Mouse (Mus musculus): ENCODE measurements around the gene Tox2.

The Tox2 gene

DNA sequence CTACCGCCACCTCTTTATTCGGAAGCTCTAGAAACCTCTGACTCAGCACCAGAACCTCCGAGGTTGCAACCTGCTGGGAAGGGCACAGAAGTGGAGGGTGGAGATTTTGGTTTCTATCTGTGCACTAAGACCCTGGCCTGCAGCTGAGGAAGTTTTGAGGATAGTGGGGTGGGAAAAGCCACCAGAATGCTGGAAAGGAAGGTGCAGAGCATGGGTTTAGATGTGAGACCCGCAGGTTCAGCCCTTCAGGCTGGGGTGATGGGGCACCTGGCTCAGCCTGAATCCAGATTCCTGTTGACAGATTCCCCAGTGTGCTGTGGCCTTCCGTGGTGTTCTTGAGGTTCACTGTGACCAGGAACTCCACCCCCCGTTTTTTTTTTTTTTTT lies 2.3 kb downstream of the Tox2 start:
- no peak for DNase-seq (ENCODE audit: low spot score)

DNA sequence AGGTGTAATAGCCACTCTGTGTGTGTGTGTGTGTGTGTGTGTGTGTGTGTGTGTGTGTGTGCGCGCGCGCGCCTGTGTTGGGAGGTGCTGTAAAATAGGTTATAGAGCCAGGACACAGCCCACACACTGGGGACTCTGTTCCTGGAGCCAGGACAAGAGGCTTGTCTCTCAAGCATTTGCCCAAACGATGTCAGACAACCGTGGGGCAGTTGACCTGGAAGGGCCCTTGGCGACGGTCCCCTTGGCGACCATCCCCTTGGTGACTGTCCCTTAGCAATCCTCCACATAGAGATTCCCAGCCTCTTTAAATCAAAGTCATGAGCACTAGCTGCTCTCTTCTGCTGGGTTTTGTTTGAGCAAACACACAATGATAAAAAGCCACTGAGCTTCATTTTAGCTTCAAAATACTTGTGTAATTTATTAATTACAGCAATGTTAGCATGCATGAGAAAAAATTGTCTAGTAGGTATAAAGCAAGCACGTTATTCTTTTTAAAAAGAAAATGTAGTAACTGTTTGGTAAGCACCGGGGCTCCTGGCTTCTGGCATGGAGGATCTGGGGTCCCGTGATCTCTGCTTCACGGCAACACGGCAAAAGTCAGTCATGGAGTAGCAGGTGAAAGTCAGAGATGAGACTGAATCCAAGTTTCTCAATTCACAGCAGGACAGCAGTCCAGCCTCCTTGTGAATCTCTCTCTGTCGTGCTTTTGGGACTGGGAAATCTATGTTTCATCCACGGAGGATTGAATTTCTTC lies 3.0 kb downstream of the Tox2 start:
- DNase-seq (ENCODE audit: low spot score), result no peak

DNA sequence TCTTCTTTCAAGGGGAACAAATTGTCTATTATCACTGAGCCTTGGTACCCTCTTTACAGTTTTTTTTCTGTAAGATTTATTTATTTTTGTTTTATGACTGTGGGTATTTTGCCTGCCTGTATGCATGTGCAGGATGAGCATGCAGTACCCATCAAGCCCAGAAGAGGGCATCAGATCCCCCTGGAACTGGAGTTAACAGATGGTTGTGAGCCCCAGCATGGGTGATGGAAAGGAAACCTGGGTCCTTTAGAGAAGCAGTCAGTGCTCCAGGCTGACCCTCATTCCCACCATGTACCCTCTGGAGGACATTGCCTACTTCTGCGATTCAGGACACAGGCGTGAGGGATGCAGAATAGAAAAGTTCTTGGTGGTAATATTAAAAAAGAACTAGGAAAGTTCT lies 4.4 kb downstream of the Tox2 start:
- DNase-seq (ENCODE audit: low spot score), result no peak

DNA sequence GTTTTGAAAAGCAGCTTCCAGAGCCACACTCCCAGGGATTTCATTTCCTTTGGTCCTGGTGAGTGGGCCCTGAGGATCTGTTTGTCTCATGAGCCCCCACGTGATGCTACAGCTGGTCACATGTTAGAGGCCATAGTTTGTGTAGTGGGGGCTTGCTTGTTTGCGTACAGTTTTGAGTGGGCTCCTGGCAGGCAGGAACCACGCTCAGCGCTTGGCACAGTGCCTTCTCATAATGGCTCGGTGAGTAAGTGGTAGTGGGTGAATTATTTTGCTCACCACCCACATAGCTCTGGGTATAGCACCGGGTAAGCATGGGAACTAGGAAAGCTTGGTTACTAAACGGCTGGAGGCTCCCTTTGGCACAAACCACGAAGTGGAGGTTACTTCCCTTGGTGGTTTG lies 6.2 kb downstream of the Tox2 start:
- DNase-seq (ENCODE audit: low spot score), result no peak

GRCm38 (mm10) chr2:163213085-163213484 lies 10.2 kb downstream of the Tox2 start:
- no peak for DNase-seq (ENCODE audit: low spot score)

DNA sequence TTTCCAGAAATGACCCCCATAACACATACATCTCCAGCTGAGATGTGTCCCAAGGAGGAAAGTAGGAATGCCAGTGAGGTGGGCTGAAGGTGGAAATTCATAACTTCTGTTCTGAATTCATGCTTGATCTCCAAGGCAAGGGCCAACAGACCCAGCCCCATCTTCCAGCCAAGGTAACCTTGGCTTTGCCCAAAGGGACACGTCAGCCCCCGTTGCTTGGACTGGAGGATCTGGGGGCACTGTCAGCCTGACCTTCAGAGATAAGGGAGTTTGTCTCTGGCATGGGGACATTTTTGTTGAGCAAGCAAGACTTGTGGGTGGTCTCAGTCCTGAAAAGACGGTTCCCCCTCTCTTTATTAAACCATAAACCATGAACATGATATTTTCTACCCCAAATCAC lies 15.2 kb downstream of the Tox2 start:
- no peak for DNase-seq (ENCODE audit: low spot score)

DNA sequence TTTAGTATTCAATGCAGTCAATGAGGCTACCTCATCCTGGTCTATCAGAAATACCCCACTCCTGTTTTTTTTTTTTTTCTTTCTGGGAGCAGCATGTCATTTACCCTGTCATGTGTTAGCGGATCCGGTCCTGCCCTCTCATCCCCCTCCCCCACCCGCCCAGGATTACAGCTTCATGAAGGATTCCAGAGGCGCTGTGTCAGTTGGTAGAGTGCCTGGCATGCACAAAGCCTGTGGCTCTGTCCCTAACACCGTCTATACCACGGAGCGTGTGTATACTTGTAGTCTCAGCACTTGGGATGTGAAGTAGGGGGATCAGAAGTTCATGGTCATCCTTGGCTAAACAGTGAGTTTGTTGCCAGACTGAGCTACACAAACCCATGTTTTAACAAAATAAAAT lies 15.6 kb downstream of the Tox2 start:
- no peak for DNase-seq (ENCODE audit: low spot score)

DNA sequence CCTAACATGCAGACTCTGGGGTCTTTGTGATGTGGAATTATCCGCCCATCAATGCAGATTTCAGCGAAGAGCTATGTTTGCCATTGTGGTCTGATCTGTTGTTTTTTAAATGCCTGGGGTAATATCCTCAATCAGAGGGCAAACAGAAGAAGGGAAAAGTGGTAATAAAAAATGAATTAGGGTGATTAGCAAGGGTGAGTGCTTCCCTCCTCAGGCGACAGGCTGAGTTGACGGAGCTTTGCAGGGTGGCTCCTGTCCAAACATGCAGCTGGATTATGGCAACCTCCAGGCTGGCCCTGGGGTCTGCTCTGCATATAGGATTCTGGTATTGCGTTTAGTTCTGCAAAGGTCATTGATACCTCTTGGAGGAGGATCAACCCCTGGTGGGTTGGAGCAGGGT lies 16.5 kb downstream of the Tox2 start:
- no peak for DNase-seq (ENCODE audit: low spot score)

DNA sequence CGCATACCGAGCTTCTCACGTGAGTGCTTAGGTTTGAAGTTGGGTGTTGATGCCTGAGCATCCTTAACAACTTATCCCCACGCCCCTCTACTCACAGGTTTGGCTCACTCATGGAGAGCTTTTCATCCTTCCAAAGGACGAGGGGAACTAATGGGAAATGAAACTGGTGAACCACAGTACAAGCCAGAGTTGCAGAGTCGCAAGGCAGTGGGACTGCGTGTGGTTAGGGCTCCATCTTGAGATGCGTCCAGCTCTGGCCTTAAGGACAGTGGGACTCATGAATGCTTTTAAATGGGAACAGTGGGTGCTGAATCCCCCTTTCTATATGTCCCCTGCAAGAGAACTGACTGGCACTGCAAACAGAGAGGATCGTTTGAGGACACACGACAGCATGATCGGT lies 17.8 kb downstream of the Tox2 start:
- DNase-seq (ENCODE audit: low spot score), result no peak

- DNase-seq (ENCODE audit: low spot score), result no peak
Measured at GRCm38 (mm10) chr2:163225302-163225701, 22.4 kb downstream of the Tox2 start.

DNA sequence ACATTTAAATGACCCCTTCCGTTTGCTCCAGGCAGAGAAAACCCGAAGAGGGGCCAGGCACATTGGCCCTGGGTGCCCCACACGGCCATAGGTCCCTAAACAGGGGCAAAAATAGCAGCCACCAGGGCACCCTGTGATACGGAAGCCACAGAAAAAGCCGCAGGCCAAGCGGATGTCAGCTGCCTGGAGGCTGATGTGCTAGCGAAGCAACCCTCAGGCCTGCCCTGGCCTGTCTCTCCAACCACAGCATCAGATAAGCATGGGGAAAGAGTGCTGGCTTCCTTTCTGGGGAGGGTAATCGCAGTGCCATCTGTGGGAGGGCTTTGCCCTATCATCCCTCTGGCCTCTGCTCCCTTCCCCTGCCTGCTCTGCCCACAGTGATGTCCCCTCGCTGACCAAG lies 26.1 kb downstream of the Tox2 start:
- no peak for DNase-seq (ENCODE audit: low spot score)

GRCm38 (mm10) chr2:163231781-163232534 lies 29.0 kb downstream of the Tox2 start:
- DNase-seq (ENCODE audit: low spot score), result no peak

GRCm38 (mm10) chr2:163233666-163234065 lies 30.7 kb downstream of the Tox2 start:
- DNase-seq (ENCODE audit: low spot score), result no peak

DNA sequence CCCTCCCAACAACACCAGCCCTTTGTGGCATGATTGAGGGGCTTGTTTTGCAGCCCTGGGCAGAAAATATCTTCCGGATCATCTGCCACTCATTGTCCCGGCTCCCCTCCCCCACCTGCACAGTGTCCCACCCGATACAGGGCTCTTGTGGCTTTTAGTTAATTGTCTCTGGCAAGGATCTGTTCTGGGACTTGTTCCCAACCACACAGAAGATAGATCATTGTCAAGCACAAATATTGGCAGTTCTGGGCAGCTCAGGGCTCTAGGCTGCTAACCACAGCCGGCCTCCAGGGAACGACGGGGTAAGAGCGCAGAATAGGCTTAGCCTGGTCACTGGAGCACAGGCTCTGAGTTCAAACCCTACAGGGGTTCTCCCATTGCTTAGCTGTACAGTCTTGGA lies 33.1 kb downstream of the Tox2 start:
- no peak for DNase-seq (ENCODE audit: low spot score)

GRCm38 (mm10) chr2:163237999-163238529 lies 35.1 kb downstream of the Tox2 start:
- peak; percentile 13 for DNase-seq (ENCODE audit: low spot score)

DNA sequence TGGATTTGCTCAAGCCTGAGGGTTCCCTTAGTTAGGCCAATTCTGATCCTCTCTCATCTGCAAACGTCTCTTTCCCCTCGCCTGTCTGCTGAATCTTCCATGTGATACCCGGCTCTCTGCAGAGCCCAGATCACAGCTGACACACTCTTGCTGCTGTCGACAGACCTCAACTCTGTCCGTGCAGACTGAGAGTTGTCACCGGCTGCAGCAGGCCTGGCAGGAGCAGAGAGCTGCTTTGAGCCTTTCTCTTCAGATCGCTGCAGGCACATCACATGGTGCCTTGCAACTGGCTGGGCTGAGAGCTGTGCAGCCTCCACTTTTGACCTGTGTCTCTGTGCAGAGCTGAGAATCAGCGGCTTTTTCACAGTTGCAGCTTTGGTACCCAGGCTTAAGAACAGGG lies 37.0 kb downstream of the Tox2 start:
- no peak for DNase-seq (ENCODE audit: low spot score)

DNA sequence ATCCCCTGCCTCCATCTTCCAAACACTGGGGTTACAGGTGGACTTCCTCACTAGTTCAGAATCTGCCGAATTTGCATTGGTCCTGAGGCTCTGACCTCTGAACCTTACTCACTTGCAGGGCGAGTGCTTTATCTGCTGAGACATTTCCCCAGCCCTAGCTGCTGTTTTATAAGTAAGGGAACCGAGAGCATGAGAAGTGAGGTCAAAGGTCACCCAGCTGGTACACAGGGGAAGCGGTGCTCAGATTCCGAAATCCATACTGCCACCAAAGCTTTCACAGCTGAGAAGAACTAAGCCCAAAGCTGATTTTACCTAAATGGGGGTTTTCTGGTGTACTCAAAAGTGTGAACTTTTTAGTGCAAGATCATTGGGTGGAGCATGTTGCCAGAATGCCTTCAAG lies 38.9 kb downstream of the Tox2 start:
- DNase-seq (ENCODE audit: low spot score), result no peak

DNA sequence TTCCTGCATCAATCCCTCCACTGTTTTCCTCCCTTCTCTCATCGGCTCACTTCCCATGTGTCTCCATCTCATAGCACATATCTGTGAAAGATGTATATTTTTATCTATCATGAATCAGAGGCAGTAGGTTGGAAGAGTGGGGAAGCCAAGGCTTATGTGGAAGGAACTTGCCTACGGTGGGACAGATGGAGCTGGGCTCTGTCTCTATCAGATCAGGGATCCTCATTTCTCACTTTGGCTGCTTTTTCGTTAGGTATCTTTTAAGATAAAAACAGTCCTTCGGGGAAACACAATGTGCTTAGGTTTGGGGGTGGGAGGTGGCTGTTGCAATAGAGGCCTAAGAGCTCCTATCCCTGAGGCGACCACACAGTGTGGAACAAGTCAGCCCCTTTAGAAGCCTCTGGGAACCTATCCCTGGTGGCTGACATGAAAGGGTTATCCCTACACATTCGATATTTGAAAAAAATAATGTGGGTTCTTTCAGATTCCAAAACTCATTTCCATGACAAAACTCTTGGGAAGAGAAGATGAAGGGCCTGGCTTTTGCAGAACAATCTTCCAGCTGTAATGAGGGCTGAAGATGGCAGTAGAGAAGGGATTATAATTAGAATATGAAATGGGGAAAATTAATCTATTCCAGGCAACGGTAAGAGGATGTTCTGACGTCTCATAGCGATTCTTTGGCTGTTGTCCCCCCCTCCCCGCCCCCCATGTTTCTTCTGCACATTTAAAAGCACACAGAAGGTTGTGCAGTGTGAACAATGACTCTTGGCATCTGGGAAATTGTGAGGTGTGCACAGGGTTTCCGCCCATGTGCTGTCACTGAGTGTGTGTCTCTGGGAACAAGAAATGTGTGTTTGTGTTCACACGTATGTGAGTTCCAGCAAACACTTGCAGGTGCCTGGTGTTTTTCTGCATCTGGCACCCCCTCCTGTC lies 41.3 kb downstream of the Tox2 start:
- no peak for DNase-seq (ENCODE audit: low spot score)

GRCm38 (mm10) chr2:163248912-163249311 lies 46.0 kb downstream of the Tox2 start:
- no peak for DNase-seq (ENCODE audit: low spot score)

DNA sequence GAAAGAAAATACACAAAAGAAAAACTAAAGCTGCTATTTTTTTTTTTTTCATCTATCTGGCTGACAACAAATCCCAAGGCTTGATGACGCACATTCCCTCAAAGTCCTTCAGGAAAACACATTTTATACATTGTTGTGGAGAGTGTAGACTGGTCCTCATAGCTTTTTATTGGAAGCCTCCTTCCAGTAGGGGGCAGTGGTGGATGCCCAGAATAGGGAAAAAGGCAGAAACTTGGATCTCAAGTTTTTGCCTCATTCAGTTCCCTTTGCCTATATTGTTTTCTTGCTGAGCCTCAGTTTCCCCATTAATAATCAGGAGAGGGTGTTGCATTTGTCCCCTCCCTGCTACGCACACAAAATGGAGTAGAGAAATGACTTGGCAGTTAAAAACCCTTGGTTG lies 49.7 kb downstream of the Tox2 start:
- no peak for DNase-seq (ENCODE audit: low spot score)

- no peak for DNase-seq (ENCODE audit: low spot score)
Measured at GRCm38 (mm10) chr2:163253248-163254099, 50.5 kb downstream of the Tox2 start.
